Mouse (Mus musculus): ENCODE measurements at regions not wholly inside any gene's neighbourhood (a gene's known extent, or its start where the extent isn't known, plus 50 kb on each side); places are given as distances from the start of the nearest gene placed in this dataset.

DNA sequence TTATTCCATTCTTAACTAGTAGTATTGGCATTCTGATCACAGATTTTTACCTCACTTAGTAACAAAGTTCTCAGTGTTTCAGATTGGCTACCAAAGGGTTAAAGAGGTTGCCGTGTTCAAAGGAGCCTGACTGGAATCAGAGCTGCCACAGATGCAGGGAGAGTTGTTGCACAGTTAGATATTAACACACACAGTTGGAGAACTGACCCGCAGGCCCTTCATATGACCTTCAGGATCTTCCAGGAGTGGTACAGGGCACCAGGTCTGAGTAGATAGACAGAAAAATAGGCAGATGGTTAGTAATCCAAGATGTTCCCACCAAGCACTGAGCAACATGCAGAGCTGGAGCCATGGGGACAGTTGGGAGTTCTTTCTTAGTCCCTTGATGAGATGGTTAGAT lies 123.1 kb downstream of the Tmem17 start:
- in situ Hi-C loops (cut with MboI; ENCODE audit: low pct_unique_long_range_greater_than_20kb in 1 of 2, low sequenced_read_pairs in 2 of 2, unreplicated experiment in 1 of 2), result loop anchor here in 1 of 2 experiments (10.0 kb wide), 1 partner anchor 140 kb away; no protein-coding TSS in a partner anchor

DNA sequence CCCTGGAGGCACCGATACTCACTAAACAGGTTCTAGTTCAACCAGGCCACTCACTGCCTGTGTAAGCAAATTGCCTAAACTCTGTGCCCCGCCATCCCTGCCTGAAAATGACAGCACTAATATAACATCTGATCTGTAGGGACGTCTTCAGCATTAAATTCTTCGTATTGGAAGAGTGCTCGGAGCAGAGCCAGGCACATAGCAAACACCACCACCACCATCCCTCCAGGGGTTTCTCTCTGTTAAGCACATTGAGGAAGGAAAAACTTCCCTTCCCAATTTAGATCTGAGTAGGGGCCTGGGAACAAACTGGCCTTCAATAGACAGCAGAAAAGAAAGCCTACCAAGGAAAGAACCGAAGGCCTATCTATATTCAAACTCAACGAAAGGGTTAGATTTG lies 124.4 kb downstream of the Tmem17 start:
- in situ Hi-C loops (cut with MboI; ENCODE audit: low pct_unique_long_range_greater_than_20kb in 1 of 2, low sequenced_read_pairs in 2 of 2, unreplicated experiment in 1 of 2), result loop anchor here in 1 of 2 experiments (10.0 kb wide), 1 partner anchor 138 kb away; no protein-coding TSS in a partner anchor

DNA sequence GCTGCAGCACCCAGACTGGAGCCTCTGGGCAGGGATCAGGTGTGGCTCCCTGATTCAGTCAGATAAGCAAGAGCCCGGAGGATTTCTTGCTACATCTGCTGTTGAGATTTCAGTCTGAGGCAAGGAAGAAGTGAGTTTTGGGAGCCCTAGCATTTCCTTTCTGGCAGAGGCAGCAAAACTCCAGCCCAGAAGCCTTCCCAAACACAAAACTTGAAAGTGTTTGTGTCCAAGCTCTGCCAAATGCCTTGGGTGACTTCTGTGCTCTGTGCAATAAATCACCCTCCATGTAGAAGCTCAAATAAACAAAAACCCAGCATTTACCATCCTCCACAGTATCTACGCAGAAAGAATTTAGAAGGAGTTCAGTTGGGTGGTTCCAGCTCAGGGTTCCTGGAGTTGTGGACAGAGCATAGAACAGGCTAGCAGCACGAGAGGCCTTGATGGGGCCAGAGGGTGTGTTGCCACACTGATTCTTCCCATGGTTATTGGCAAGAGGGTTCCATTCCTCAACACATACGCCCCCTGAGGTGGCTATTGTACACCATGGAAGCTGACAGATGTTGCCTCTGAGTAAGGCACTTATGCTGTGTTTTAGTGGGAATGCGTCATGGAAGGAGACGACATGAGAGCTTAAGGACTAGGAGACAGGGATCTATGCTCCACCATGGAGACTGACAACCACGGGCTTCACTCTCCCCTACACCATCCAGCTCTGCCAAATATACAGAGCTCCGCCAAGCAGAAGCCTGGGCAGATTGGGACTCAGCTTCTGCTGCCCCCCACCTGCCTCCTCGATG lies 125.1 kb downstream of the Tmem17 start:
- in situ Hi-C loops (cut with MboI; ENCODE audit: low pct_unique_long_range_greater_than_20kb in 1 of 2, low sequenced_read_pairs in 2 of 2, unreplicated experiment in 1 of 2), result loop anchor here in 1 of 2 experiments (10.0 kb wide), 1 partner anchor 138 kb away; no protein-coding TSS in a partner anchor

DNA sequence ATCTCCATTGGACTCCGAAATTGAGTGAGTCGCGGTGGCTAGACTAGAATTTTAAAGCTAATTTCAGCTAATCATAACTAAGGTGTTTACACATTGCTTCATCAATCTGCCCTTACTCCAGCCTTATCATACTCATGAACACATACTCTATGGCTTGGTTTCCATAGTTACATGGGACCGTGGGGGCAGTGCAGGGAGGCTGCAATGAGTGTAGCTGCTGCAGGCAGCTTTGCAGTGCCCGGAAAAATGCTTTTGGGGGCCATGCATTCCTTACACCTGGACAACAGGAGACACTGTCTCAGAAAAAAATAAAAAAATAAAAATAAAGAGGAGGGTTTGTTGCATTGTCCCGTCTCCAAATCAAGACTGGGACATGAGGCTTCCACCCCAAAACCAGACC lies 126.3 kb downstream of the Tmem17 start:
- in situ Hi-C loops (cut with MboI; ENCODE audit: low pct_unique_long_range_greater_than_20kb in 1 of 2, low sequenced_read_pairs in 2 of 2, unreplicated experiment in 1 of 2), result loop anchor here in 1 of 2 experiments (10.0 kb wide), 1 partner anchor 137 kb away; no protein-coding TSS in a partner anchor

DNA sequence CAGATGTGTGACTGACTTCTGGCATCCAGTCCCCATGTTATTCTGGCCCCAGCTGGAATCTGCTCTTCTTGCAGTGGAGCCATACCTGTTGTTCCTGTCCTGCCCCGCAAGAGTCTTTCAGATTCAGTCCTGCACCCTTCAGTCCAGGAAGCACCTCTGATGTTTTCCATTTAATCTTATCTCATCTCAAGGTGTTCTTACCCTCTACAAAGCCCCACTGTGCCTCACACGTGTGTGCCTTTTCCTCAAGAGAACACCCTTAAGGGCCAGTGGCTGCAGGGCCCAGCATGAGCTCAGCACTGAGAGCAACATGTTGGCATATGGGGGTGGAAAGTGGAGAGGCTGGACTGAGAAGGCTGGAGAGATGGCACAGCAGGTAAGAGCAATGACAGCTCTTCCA lies 126.8 kb downstream of the Tmem17 start:
- in situ Hi-C loops (cut with MboI; ENCODE audit: low pct_unique_long_range_greater_than_20kb in 1 of 2, low sequenced_read_pairs in 2 of 2, unreplicated experiment in 1 of 2), result loop anchor here in 1 of 2 experiments (10.0 kb wide), 1 partner anchor 136 kb away; no protein-coding TSS in a partner anchor

DNA sequence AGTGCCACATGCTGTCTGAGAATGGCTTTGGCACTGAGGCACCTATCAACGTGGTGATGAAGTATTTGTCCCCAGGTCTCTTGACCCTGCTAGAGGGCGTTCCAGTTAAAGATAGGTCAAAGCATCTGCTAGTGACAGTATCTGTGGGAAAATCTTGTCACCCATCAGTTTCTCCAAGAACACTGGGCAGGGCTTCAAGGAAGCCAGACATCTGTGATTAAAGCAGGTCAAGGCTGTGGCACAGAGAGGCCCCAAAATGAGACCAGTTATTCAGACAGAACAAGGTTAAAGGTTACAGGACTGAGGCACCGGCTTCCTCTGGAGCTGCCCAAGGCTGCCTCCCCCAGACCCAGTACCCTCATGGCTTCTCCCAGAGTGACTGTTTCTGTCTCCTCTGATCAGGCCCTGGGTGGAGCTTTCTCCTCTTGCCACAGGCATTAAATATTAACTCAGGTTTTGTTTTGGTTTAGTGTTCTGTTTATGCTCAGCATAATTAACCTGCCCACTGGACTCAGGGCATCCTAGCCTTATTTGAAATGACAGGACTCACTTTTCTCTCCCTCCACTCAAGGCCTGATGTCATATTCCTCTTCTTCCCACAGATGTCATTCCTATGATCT lies 128.6 kb downstream of the Tmem17 start:
- in situ Hi-C loops (cut with MboI; ENCODE audit: low pct_unique_long_range_greater_than_20kb in 1 of 2, low sequenced_read_pairs in 2 of 2, unreplicated experiment in 1 of 2), result loop anchor here in 1 of 2 experiments (5.0 kb wide), 1 partner anchor 312 kb away; no protein-coding TSS in a partner anchor

DNA sequence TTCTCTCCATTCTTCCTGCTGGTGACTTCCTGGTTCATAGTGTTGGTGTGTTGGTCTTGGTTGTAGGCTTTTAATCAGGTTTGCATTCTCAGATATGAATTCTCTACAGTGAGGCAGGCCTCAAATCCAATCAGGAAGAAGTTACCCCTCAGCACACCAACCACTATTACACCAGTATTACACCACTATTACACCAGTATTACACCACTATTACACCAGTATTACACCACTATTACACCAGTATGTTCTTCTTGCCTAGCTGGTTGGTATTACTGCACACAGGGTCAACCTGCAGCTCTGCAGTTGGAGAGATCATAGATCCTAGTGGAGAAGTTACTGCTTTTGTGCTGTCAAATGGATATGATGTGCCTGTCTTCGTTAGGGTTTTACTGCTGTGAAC lies 129.6 kb downstream of the Tmem17 start:
- in situ Hi-C loops (cut with MboI; ENCODE audit: low pct_unique_long_range_greater_than_20kb in 1 of 2, low sequenced_read_pairs in 2 of 2, unreplicated experiment in 1 of 2), result loop anchor here in 1 of 2 experiments (5.0 kb wide), 1 partner anchor 311 kb away; no protein-coding TSS in a partner anchor

DNA sequence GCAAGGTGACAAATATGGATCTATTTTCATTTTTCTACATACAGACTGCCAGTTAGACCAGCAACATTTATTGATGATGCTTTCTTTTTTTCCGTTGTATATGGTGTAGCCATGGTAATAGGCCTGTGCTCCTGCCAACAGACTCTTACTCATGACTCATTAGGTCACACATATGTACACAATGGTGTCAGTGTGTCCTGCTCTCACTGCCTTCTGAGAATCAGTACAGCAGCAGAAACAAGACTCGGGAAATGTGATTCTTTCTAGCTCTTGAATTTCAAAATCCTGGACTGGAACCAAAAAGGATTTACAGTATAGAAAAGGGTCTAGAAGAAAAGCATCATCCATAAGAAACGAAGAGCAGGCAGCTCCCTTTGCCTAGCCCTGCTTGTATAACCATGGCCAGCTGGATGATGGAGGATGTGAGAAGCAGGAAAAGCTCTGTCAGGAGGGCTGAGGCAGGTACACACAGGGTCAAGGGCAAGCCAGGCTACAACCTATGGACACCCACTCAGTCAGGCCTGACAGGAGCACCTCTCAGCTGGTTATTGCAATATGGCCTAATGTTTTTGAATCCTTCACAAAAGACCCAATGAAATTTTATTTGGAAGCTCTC lies 132.2 kb downstream of the Tmem17 start:
- in situ Hi-C loops (cut with MboI; ENCODE audit: low pct_unique_long_range_greater_than_20kb in 1 of 2, low sequenced_read_pairs in 2 of 2, unreplicated experiment in 1 of 2), result loop anchor here in 1 of 2 experiments (5.0 kb wide), 1 partner anchor 308 kb away; no protein-coding TSS in a partner anchor

DNA sequence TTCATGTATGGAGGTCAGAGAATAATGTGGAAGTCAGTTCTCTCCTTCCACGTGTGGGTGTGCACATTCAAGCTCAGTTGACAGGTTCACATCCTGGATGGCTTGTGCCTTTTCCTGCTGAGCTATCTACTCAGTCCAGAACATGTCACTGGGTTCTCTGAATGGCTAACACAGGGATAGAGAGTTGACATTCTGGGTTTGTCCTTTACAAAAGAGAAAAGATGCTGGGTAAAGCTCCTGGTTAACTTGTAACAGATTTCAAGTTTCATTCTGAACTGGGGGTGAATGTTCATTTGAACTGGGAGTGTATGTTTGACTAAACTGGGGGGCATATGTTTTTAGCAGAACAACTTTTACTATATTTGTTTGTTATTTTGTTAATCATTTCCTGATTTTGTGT lies 133.0 kb downstream of the Tmem17 start:
- in situ Hi-C loops (cut with MboI; ENCODE audit: low pct_unique_long_range_greater_than_20kb in 1 of 2, low sequenced_read_pairs in 2 of 2, unreplicated experiment in 1 of 2), result loop anchor here in 1 of 2 experiments (5.0 kb wide), 1 partner anchor 307 kb away; no protein-coding TSS in a partner anchor

DNA sequence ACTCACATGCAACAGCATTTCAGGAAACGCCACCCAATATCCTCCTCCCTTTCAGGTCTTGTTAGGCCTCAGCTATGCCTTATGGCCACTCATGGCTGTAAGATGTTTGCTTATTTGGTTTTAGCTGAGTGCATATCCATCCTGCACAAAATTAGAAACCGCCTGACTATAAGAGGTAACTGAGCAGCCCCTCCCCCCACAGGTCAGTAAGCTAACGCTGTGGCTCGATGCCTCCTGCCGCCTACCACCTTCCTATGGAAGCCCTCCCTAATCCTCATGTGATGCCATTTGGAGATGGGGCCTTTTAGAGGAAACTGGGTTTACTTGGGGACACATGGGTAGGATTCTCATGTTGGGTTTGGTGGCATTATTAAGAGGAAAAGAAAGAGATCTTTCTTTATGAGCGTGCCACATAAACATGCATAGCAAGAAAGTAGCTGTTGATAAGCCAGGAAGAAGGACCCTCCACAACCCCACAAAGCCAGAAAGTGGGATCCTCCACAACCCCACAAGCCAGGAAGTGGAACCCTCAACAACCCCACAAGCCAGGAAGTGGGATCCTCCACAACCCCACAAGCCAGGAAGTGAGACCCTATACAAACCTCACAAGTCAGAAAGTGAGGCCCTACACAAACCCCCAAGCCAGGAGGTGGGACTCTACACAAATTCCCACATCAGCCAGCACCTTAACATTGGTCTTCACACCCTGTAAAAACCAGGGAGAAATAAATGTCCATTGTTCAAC lies 134.5 kb downstream of the Tmem17 start:
- in situ Hi-C loops (cut with MboI; ENCODE audit: low pct_unique_long_range_greater_than_20kb in 1 of 2, low sequenced_read_pairs in 2 of 2, unreplicated experiment in 1 of 2), result no loop called here

DNA sequence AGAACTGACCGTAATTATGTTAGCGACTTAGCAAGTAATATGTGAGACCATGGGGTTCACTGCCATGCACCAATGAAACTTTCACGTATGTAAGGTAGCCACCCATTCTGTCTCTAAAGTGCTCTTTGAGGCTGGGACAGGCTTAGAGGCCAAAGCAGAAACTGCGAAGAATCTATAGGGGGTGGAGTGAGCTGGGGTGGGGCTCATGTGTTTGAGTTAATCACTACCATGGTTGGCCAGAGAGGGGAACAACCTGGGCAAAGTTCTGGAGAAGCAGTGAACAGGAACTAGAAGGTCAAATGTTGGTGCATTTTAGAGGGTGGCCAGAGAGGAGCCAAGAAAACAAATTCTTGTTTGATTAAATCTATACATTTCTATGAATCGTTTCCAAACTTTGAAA lies 136.4 kb downstream of the Tmem17 start:
- in situ Hi-C loops (cut with MboI; ENCODE audit: low pct_unique_long_range_greater_than_20kb in 1 of 2, low sequenced_read_pairs in 2 of 2, unreplicated experiment in 1 of 2), result no loop called here

DNA sequence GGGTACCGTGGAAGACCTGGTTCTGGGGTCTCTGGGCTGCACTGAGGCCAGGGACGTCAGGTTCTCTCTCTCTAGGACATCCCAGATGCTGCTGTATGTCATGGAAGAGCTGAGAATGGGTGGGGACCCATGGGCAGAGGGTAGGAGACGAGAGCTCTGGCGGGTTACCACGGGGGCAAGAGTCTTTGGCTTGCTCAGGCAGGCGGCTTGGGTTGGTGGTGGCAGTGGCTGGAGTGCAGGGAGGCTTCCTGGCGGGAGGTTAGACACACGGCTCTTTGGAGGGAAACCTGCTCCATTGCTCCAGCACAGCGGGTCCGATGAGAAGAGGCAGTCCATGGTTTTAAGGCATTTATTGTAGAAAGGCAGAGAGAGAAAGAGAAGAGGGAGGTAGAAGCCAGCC lies 138.9 kb downstream of the Tmem17 start:
- in situ Hi-C loops (cut with MboI; ENCODE audit: low pct_unique_long_range_greater_than_20kb in 1 of 2, low sequenced_read_pairs in 2 of 2, unreplicated experiment in 1 of 2), result no loop called here

DNA sequence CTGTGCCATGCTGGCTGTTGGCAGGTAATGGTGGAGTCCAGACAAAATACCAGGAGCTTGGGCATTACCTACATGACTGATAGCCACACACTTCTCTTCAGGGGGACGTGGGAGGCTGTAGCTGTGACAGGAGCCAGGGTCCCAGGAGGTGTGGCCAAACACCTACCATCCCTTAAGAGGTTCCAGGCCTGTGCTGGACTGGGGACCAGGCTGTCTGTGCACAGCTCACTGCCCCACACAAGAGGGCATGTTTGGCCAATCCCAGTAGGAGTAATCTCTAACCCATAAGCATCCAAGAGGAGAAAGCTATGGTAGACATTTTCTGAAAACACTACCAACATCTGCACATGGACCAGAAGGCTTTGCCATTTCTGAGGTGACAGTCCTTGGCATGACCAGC lies 139.4 kb downstream of the Tmem17 start:
- in situ Hi-C loops (cut with MboI; ENCODE audit: low pct_unique_long_range_greater_than_20kb in 1 of 2, low sequenced_read_pairs in 2 of 2, unreplicated experiment in 1 of 2), result no loop called here

DNA sequence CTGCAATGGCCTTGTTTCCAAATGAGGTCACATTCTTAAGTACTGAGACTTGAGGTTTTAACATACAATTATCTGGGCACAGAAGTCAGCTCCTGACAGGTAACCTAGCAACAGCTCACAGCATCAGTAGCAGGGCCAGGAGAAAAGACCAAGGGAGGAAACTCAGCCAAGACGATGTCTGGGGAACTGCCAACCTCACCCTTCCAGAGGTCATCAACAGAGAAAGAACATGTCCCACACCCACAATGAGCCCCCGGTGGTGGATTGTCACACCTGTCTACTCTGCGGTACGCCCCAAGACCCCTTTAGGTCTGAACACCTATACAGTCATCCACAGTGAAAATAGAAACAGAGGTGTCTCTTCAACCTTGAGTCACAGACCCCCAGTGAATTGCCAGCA lies 140.0 kb downstream of the Tmem17 start:
- in situ Hi-C loops (cut with MboI; ENCODE audit: low pct_unique_long_range_greater_than_20kb in 1 of 2, low sequenced_read_pairs in 2 of 2, unreplicated experiment in 1 of 2), result no loop called here

DNA sequence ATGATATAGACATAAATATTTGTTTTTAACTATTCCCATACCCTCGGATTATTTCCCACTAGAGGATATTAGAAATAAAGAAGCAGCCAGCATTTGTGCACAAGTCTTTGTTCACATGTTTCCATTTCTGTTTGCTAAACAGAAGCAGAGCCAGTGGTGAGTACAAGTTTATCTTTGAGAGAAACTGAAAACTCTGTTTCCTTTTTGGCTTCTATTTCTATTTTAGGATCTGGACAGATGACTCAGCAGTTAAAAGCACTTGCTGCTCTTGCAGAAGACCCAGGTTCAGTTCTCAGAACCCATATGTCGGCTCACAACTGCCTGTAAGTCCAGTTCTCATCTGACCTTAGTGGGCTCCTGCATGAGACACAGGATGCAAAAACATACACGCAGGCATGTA lies 141.0 kb downstream of the Tmem17 start:
- in situ Hi-C loops (cut with MboI; ENCODE audit: low pct_unique_long_range_greater_than_20kb in 1 of 2, low sequenced_read_pairs in 2 of 2, unreplicated experiment in 1 of 2), result no loop called here

DNA sequence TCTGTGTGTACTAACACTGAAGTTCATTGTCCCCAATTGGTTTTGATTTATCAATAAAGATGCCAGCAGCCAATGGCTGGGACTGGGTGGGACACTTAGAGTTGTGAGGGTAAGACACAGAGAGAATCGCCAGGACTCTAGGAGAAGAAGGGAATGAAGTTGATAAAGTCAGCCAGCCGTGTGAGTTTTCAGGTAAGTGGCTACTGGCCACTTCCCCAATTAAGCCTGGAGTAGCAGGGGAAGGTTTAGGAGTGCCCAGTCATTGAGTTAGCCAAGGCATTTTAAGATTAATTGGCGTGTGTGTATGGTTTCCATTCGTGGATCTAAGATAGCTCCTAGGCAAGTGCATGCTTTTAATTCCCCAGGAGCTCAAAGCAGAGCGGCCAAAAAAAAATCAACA lies 141.5 kb downstream of the Tmem17 start:
- in situ Hi-C loops (cut with MboI; ENCODE audit: low pct_unique_long_range_greater_than_20kb in 1 of 2, low sequenced_read_pairs in 2 of 2, unreplicated experiment in 1 of 2), result no loop called here

DNA sequence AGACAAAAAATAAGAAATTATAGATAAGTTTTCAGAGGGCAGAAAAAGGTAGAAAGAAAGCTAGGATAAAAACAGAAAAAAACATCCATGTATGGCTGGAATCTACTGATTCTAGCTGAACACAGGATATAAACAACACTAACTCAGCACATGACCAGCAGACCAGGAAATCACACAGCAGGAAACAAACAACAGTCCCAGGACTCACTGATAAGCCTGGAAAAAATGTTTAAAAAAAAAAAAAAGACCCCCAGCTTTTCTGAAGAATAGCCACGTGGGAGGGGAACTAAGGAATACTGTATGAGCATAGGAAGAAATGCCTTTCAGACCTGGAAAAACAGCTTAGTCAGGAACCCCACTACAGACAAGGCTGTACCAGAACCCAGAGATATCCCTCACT lies 145.7 kb downstream of the Tmem17 start:
- in situ Hi-C loops (cut with MboI; ENCODE audit: low pct_unique_long_range_greater_than_20kb in 1 of 2, low sequenced_read_pairs in 2 of 2, unreplicated experiment in 1 of 2), result no loop called here

DNA sequence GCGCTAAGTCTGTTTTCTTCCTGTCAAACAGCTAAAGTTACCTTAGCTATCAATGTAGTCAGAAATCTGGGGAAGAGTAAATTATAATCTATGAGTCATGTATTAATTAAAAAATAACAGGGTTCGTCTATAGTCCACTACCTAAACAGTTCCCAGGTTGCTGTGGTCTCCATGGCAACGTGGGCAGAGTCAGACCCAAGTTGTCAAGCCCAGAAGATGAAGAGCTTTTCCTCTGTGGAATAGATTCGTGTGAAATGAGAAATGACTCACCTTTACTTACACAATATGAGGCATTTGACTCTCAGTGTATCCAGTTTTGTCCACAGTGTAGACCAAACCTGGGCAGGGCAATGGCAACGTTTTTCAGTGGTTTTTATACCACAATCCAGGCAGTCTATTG lies 149.2 kb downstream of the Tmem17 start:
- in situ Hi-C loops (cut with MboI; ENCODE audit: low pct_unique_long_range_greater_than_20kb in 1 of 2, low sequenced_read_pairs in 2 of 2, unreplicated experiment in 1 of 2), result no loop called here

Data from mouse embryonic stem cell (cell line).